Mouse (Mus musculus) erythroid progenitor cell, adult 5-6 weeks (primary cell): ENCODE results near the gene Yipf3. TPM values are rescaled to one million over a fixed set of nuclear protein-coding genes. Genes with fewer than 3 reads are reported as not detected.

Experiments
- ATAC-seq: replicated peaks from 2 replicates; pipeline ENCODE4 v1.8.0; 2016; ENCODE audit warnings: moderate number of reproducible peaks, mild to moderate bottlenecking, moderate TSS enrichment, inconsistent platforms; ENCODE audit not compliant: poor library complexity, low FRiP score, severe bottlenecking
- total RNA-seq, 2 experiments: library from RNA; stranded (forward) in 1 of 2; stranded (reverse) in 1 of 2; fragments of 150-400 nt in 1 of 2; fragments of 186-747, 209-891 nt in 1 of 2; gene quantifications; 2 replicates each; pipeline versions ENCODE4 v1.2.3 to v1.2.4; 2015 to 2017; ENCODE audit warnings: low replicate concordance in 2 of 2

Yipf3 gene
- total RNA-seq, 2 experiments from 2014 or later = 15.3 to 46.5 TPM

- ATAC-seq = peak; percentile 80
Measured at GRCm38 (mm10) chr17:46253452-46254084, 5.7 kb downstream of the Yipf3 start, which contains the start of gene Lrrc73. Gene Lrrc73, plus strand, starts transcription at chr17:46253531.

- ATAC-seq = no peak
Measured at GRCm38 (mm10) chr17:46254106-46254505, 6.2 kb downstream of the Yipf3 start.

GRCm38 (mm10) chr17:46255147-46255546, 7.3 kb downstream of the Yipf3 start:
- ATAC-seq = no peak

GRCm38 (mm10) chr17:46258279-46259053, 10.6 kb downstream of the Yipf3 start:
- ATAC-seq = no peak

GRCm38 (mm10) chr17:46259675-46260074, 11.8 kb downstream of the Yipf3 start:
- ATAC-seq = no peak

- no peak for ATAC-seq
Measured at GRCm38 (mm10) chr17:46262201-46262694, 14.4 kb downstream of the Yipf3 start.

- ATAC-seq = no peak
Measured at GRCm38 (mm10) chr17:46265502-46265901, 17.6 kb downstream of the Yipf3 start.

- ATAC-seq = peak; percentile 72
Measured at GRCm38 (mm10) chr17:46265918-46266618, 18.2 kb downstream of the Yipf3 start.

GRCm38 (mm10) chr17:46266986-46267385, 19.1 kb downstream of the Yipf3 start:
- no peak for ATAC-seq

- no peak for ATAC-seq
Measured at GRCm38 (mm10) chr17:46267511-46267910, 19.6 kb downstream of the Yipf3 start.

- no peak for ATAC-seq
Measured at GRCm38 (mm10) chr17:46268026-46268720, 20.3 kb downstream of the Yipf3 start.

- no peak for ATAC-seq
Measured at GRCm38 (mm10) chr17:46269771-46270534, 22.1 kb downstream of the Yipf3 start.

- no peak for ATAC-seq
Measured at GRCm38 (mm10) chr17:46272058-46272457, 24.2 kb downstream of the Yipf3 start.

- no peak for ATAC-seq
Measured at GRCm38 (mm10) chr17:46272675-46273074, 24.8 kb downstream of the Yipf3 start.

- ATAC-seq = no peak
Measured at GRCm38 (mm10) chr17:46273803-46274236, 25.9 kb downstream of the Yipf3 start.

- ATAC-seq = no peak
Measured at GRCm38 (mm10) chr17:46274465-46274864, 26.6 kb downstream of the Yipf3 start.

- ATAC-seq = no peak
Measured at GRCm38 (mm10) chr17:46275034-46275433, 27.2 kb downstream of the Yipf3 start.

- ATAC-seq = no peak
Measured at GRCm38 (mm10) chr17:46275506-46275905, 27.6 kb downstream of the Yipf3 start.

- ATAC-seq = no peak
Measured at GRCm38 (mm10) chr17:46277586-46277985, 29.7 kb downstream of the Yipf3 start.
